ENCODE assay signal across 8 mouse cellular contexts in the genomic region with DNA sequence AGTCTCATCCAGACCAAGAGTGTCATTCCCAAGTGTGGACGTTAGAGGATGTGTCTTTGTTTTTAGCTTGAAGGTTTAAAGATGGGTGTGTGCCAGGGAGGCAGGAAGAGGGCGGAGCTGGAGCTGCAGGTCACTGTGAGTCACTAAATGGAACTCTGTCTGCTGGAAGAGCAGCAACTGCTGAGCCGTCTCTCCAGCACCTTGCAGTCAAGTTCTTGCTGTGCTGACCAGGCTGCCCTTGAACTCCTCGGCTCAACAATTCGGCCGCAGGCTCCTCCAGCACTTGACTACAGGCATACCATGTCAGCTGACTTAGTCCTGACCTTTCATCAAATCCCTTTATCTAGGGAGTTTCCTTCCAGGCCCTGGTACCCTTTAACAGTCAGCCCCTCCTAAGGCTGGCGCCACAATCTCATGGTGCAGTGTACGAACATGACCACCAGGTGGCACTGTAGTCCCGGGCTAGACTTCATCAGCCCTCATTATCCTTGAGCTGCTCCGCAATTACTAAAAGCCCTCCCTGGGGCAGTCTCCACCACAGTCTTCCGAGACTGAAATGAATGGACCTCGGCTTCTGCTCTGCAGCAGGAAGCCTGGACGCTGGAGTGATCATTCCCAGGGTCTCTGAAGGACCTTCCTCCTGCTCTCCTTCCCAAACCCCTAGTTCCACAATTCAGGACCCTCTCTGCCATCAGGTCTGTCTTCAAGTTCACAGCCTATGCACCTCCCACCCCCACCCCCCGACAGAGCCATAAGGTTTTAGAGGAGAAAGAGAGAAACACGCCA. TPM values are rescaled to one million over a fixed set of nuclear protein-coding genes. Genes with fewer than 3 reads are reported as not detected.
DNase-seq lines count a peak whose midpoint lies in the region; ATAC-seq and TF ChIP-seq lines count a peak whose summit lies in the region.

No protein-coding gene starts in this region.

- peaks cover 0 to 10% of the 10 kb centered on the region in 2 experiments; a peak in 2 of 4 replicates for H3K4me1 ChIP-seq in MEL (ENCODE audit: control insufficient read depth in 1 of 2, insufficient read depth in 2 of 2, low read length in 2 of 2)
- peaks cover 22% of the 10 kb centered on the region for H3K4me1 ChIP-seq in hindbrain, embryonic 12.5 days

- no peaks in the 10 kb centered on the region for H3K9me3 ChIP-seq in MEL (replicated peaks; ENCODE audit: insufficient read depth, low read length)
- no peaks in the 10 kb centered on the region for H3K9me3 ChIP-seq in hindbrain, embryonic 12.5 days (replicated peaks)

- peak overlapping the region; percentile 26; the same call in 1 of the 2 replicates for H3K27ac ChIP-seq in MEL (ENCODE audit: control insufficient read depth, low read depth, low read length)
- H3K27ac ChIP-seq in hindbrain, embryonic 12.5 days = peak overlapping the region; percentile 14

- peak; percentile 90 for TF ChIP-seq RAD21 in MEL (IDR thresholded peaks at IDR 0.05; ENCODE audit: low read depth, low read length)

- H3K4me2 ChIP-seq in hindbrain, embryonic 12.5 days (replicated peaks) = peak overlapping the region; percentile 45

- TF ChIP-seq EP300 in MEL (IDR thresholded peaks at IDR 0.05; ENCODE audit: low read depth in 1 of 2, low read length in 2 of 2) = no peak

- peak in 1 of 2 experiments; percentile 42; a peak in 1 of 4 replicates for TF ChIP-seq POLR2A in MEL (IDR thresholded peaks at IDR 0.05; ENCODE audit: control insufficient read depth in 1 of 2, insufficient read depth in 1 of 2, low read depth in 1 of 2, low read length in 2 of 2, poor library complexity in 1 of 2)

- H3K79me2 ChIP-seq in MEL (ENCODE audit: control insufficient read depth, insufficient read depth, low read length, poor library complexity) = peaks cover 1% of the 10 kb centered on the region; the same call in 1 of the 2 replicates

- H3K36me3 ChIP-seq in MEL (ENCODE audit: control insufficient read depth in 1 of 2, insufficient read depth in 2 of 2, low read length in 2 of 2) = peaks cover 0 to 4% of the 10 kb centered on the region in 2 experiments; a peak in 2 of 4 replicates
- no peaks in the 10 kb centered on the region for H3K36me3 ChIP-seq in hindbrain, embryonic 12.5 days

- H3K9ac ChIP-seq in MEL (ENCODE audit: control insufficient read depth, low read depth, low read length, poor library complexity, severe bottlenecking) = peak overlapping the region; percentile 79
- H3K9ac ChIP-seq in hindbrain, embryonic 12.5 days = peak overlapping the region; percentile 48; the same call in 1 of the 2 replicates

- no peaks in the 10 kb centered on the region; a peak in 1 of 4 replicates for H3K27me3 ChIP-seq in MEL (ENCODE audit: control insufficient read depth in 1 of 2, insufficient read depth in 2 of 2, low read length in 2 of 2)
- peaks cover 19% of the 10 kb centered on the region; the same call in 1 of the 2 replicates for H3K27me3 ChIP-seq in hindbrain, embryonic 12.5 days

- peak; percentile 82 for ATAC-seq in hindbrain, embryonic 12.5 days (ENCODE audit: low FRiP score)

- DNase-seq in MEL (ENCODE audit: low read depth, low spot score) = peak; percentile 90
- DNase-seq in cerebellum, adult 9-10 months = peak; percentile 91
- DNase-seq in frontal cortex, postnatal 10 days (ENCODE audit: low spot score in 2 of 2) = peak; percentile 63 to 83
- peak; percentile 85 to 90 for DNase-seq in layer of hippocampus, postnatal 25 days (ENCODE audit: extremely low spot score in 1 of 2, low spot score in 1 of 2)
- DNase-seq in lung, postnatal 14 days = peak; percentile 92
- peak; percentile 83 for DNase-seq in ovary, postnatal 36 days (ENCODE audit: low spot score)
- peak; percentile 95 for DNase-seq in thymus, postnatal 25 days

- TF ChIP-seq CTCF in MEL (IDR thresholded peaks at IDR 0.05 in 2 of 3, conservative IDR thresholded peaks at IDR 0.05 in 1 of 3; ENCODE audit: control insufficient read depth in 1 of 3, insufficient read depth in 1 of 3, low read depth in 2 of 3, low read length in 3 of 3, poor library complexity in 1 of 3, severe bottlenecking in 1 of 3) = peak; percentile 92 to 96 (median 94)

- WGBS in hindbrain, embryonic 12.5 days = 7% methylated on average over 15 of the region's 15 CpGs

- H3K4me3 ChIP-seq in MEL (ENCODE audit: control insufficient read depth in 1 of 2, insufficient read depth in 1 of 2, low read depth in 2 of 2, low read length in 2 of 2) = peak overlapping the region; percentile 24 to 55; a peak in 3 of 4 replicates
- 0 out of 2 replicates have a peak overlapping the region, but pooled peaks have one; percentile 1 for H3K4me3 ChIP-seq in hindbrain, embryonic 12.5 days

TF ChIP-seq in MEL, 35 proteins besides CTCF, POLR2A, EP300 and RAD21:
- no peak for TF ChIP-seq ETS1 (IDR thresholded peaks at IDR 0.05; ENCODE audit: low read depth, low read length)
- TF ChIP-seq HCFC1 (IDR thresholded peaks at IDR 0.05; ENCODE audit: low read depth, low read length) = 0 out of 2 replicates have a peak, but pooled peaks have one; percentile 18
- TF ChIP-seq MAX (IDR thresholded peaks at IDR 0.05; ENCODE audit: low read length) = no peak
- peak; percentile 33 for TF ChIP-seq NELFE (IDR thresholded peaks at IDR 0.05; ENCODE audit: low read depth, low read length)
- peak; percentile 95 for TF ChIP-seq SMC3 (IDR thresholded peaks at IDR 0.05; ENCODE audit: low read depth, low read length)
- 0 out of 2 replicates have a peak, but pooled peaks have one; percentile 5 for TF ChIP-seq TCF12 (IDR thresholded peaks at IDR 0.05; ENCODE audit: low read depth, low read length)
- peak; percentile 85 for TF ChIP-seq ZC3H11A (IDR thresholded peaks at IDR 0.05; ENCODE audit: low read depth, low read length)
- 0 out of 2 replicates have a peak, but pooled peaks have one; percentile 16 for TF ChIP-seq TBP (IDR thresholded peaks at IDR 0.05; ENCODE audit: low read depth, low read length)
- TF ChIP-seq MAZ (IDR thresholded peaks at IDR 0.05; ENCODE audit: low read depth, low read length) = peak; percentile 49; the same call in 1 of the 2 replicates

RNA-seq across cellular contexts. Expression of a gene that starts 23.1 kb away (rescaled TPM):
- total RNA-seq in MEL (2012; rRNA removed) = 7.5 and 8.4 TPM in 2 replicates
- polyA plus RNA-seq in MEL (2012; ENCODE audit: insufficient read depth in 1 of 2, insufficient read length in 2 of 2, low read depth in 1 of 2, low replicate concordance in 2 of 2, missing spikeins in 1 of 2) = 10 to 100 TPM in 1 of 2 experiments, not detected in 1; 15.4 TPM
- 29.6 and 33.8 TPM in 2 replicates for polyA plus RNA-seq in hindbrain, embryonic 12.5 days (2016; fragmentation: Nextera tagmentation; extraction: Ambion mirVana)
- total RNA-seq in layer of hippocampus, postnatal 25 days (2021) = 10 to 100 TPM; 40.1 to 50.5 TPM

RNA-seq across cellular contexts. Expression of a gene that starts 28.4 kb away (rescaled TPM):
- total RNA-seq in MEL (2012; rRNA removed) = not detected in 2 replicates
- not detected for polyA plus RNA-seq in MEL (2012; ENCODE audit: insufficient read depth in 1 of 2, insufficient read length in 2 of 2, low read depth in 1 of 2, low replicate concordance in 2 of 2, missing spikeins in 1 of 2)
- 0.08 TPM in 1 of 2 replicates, not detected in the other for polyA plus RNA-seq in hindbrain, embryonic 12.5 days (2016; fragmentation: Nextera tagmentation; extraction: Ambion mirVana)
- under 1 TPM; 0.07 to 0.14 TPM for total RNA-seq in layer of hippocampus, postnatal 25 days (2021)

Comparison
In these comparisons a context has a peak if more than half of its experiments do, and no peak if none do; other contexts are left out.
1. Peak in every context shown above with its lines: DNase-seq, ATAC-seq, H3K4me3 ChIP-seq and H3K27ac ChIP-seq.